Mouse (Mus musculus) adrenal gland, adult 18-20 months (tissue): Measurements from ENCODE around the gene Yif1b. TPM values are rescaled to one million over a fixed set of nuclear protein-coding genes. Genes with fewer than 3 reads are reported as not detected.

Source experiments
- total RNA-seq, 2 experiments: library from RNA; stranded (reverse); gene quantifications; 1 replicate in 1 of 2; 2 replicates in 1 of 2; pipeline ENCODE4 v1.2.3; 2021

Gene Yif1b
- total RNA-seq, 2 experiments from 2014 or later, result 45.5 to 64.9 TPM

Other genes with a start within 250 kb of the Yif1b start
- 1 to 10 TPM in 1 of 2 experiments, under 1 TPM in 1; 0.23 to 1.0 TPM for gene Ryr1, start 113.2 kb upstream of the Yif1b start, total RNA-seq
- gene Rasgrp4, start 103.5 kb upstream of the Yif1b start, total RNA-seq, result 1 to 10 TPM; 1.4 to 1.9 TPM
- gene Fam98c, start 82.1 kb upstream of the Yif1b start, total RNA-seq, result 1 to 10 TPM; 9.1 to 9.8 TPM
- under 1 TPM; 0.64 to 0.83 TPM for gene Ggn, start 68.1 kb upstream of the Yif1b start, total RNA-seq
- 1 to 10 TPM; 5.3 to 7.0 TPM for gene Spred3, start 67.9 kb upstream of the Yif1b start, total RNA-seq
- gene Psmd8, start 57.6 kb upstream of the Yif1b start, total RNA-seq, result 100 to 1,000 TPM; 180 to 223 TPM
- under 1 TPM; 0.66 to 0.90 TPM for gene Catsperg1, start 24.3 kb upstream of the Yif1b start, total RNA-seq
- 1 to 10 TPM; 1.7 to 2.6 TPM for gene Kcnk6, start 5.8 kb upstream of the Yif1b start, total RNA-seq
- 1 to 10 TPM; 1.8 to 2.8 TPM for gene 2200002D01Rik, start 10.1 kb downstream of the Yif1b start, total RNA-seq
- gene Spint2, start 43.6 kb downstream of the Yif1b start, total RNA-seq, result 10 to 100 TPM; 48.4 to 83.8 TPM
- gene Ppp1r14a, start 51.0 kb downstream of the Yif1b start, total RNA-seq, result 1 to 10 TPM; 4.8 TPM
- 1 to 10 TPM; 1.8 to 4.5 TPM for gene Dpf1, start 65.6 kb downstream of the Yif1b start, total RNA-seq